Mouse (Mus musculus): ENCODE measurements at regions not wholly inside any gene's neighbourhood (a gene's known extent, or its start where the extent isn't known, plus 50 kb on each side); places are given as distances from the start of the nearest gene placed in this dataset.
A peak's percentile ranks its signal among the peaks of the same experiment; 100 is the strongest.

DNA sequence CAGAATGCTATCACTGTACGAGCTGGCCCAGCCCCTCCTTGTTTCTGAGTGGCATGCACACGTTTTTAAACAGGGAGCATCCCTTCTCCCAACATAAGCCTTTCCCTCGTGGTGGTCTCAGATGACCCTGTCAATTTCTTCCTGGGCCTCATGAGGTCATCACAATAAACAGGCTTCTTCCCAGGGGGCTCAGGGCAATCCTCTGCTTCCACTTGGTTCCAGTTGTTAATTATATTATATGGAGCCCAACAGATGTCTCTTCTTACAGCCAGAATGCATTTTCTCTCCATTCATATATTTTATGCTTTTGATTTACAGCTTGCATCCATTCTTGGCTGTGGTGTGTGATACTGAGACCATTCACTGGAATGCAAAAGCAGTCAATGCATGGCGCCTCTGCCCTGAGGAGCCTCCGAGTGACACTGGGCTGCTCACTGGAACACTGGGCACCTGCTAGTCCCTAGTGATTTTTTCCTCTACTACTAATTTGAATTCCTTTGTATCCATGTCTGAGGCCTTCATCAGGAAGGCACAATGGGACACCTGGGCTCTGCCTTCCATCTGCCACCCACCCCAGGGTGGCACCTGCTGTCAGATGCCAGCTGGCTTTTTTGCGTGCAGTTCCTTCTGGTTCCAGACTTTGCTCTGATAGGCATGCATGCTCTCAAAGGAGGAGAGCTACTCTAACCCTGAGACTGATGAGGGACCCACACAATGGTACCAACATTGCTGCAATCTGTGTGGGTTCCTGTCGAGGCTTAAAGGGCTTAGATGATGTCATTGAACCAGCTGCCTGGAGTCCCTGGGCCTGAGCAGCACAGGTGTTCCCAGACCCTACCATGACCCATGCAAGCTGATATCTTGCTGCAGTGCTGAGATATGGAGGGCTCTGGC lies 528.8 kb upstream of the Mgmt start:
- Histone ChIP-seq H3K4me2 (ENCODE audit: low read length) (no peak overlapping the region), H3K9me3 (ENCODE audit: control insufficient read depth, low read length) (no peaks in the 10 kb centered on the region), H3K4me3 (replicated peaks; ENCODE audit: low read length) (no peak overlapping the region), H3K27ac (ENCODE audit: low read length) (no peak overlapping the region), H3K27me3 (replicated peaks; ENCODE audit: control insufficient read depth, insufficient read depth, low read length) (no peaks in the 10 kb centered on the region), H3K36me3 (ENCODE audit: control insufficient read depth, insufficient read depth) (no peaks in the 10 kb centered on the region), H3K4me1 (replicated peaks; ENCODE audit: control insufficient read depth, insufficient read depth, low read length) (peaks cover 4% of the 10 kb centered on the region), H3K9ac (replicated peaks; ENCODE audit: low read depth, low read length) (no peak overlapping the region)
- 46% methylated on average over 7 of the region's 7 CpGs for WGBS
- ATAC-seq, result peak; percentile 49; the same call in 1 of the 2 replicates

DNA sequence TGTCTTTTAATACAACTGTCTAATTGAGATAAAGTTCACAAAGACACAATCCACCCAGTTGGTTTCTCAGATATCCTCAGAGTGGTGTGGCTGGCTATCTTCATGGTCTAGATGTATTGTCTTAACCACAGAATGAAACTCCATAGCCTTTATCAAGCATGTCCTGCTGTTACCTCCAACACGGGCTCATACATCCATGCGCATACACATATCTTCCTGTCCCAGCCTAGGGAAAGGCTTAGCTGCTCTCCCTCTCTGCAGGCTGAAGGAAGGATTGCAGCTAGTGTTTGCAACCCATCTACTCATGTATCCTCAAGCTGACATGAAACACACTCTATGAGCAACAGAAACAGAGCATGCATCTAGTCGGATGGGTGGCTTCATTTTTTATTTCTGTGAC lies 517.2 kb upstream of the Mgmt start:
- no peaks in the 10 kb centered on the region for H3K4me1 ChIP-seq (replicated peaks; ENCODE audit: control insufficient read depth, insufficient read depth, low read length)
- no peak overlapping the region for H3K27ac ChIP-seq (ENCODE audit: low read length)
- no peaks in the 10 kb centered on the region for H3K9me3 ChIP-seq (ENCODE audit: control insufficient read depth, low read length)
- no peak overlapping the region for H3K4me3 ChIP-seq (replicated peaks; ENCODE audit: low read length)
- H3K36me3 ChIP-seq (ENCODE audit: control insufficient read depth, insufficient read depth), result no peaks in the 10 kb centered on the region
- no peak for ATAC-seq
- no peak overlapping the region for H3K9ac ChIP-seq (replicated peaks; ENCODE audit: low read depth, low read length)
- H3K4me2 ChIP-seq (ENCODE audit: low read length), result no peak overlapping the region
- 91% methylated on average over 3 of the region's 3 CpGs for WGBS
- no peaks in the 10 kb centered on the region for H3K27me3 ChIP-seq (replicated peaks; ENCODE audit: control insufficient read depth, insufficient read depth, low read length)

DNA sequence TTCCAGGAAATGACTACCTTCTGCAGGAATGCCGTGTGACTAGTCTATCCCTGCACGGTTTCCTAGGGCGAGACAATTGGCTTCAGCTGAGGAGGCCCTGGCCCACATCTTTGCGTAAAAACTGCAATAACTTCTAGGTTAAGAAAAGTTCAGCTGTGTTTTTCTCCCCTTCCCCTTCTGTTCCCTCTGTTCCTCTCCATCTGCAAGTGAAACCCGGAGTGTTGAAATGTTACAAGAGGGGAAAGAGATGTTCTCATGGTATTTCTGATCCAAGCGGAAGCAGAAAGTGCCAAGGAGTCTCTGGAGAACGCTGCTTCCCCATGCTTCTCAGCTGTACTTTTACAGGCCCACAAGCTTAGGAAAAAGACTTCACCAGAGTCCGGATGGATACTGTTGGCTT lies 516.7 kb upstream of the Mgmt start:
- no peak overlapping the region for H3K27ac ChIP-seq (ENCODE audit: low read length)
- H3K9me3 ChIP-seq (ENCODE audit: control insufficient read depth, low read length), result no peaks in the 10 kb centered on the region
- WGBS, result 82% methylated on average over 8 of the region's 8 CpGs
- H3K4me1 ChIP-seq (replicated peaks; ENCODE audit: control insufficient read depth, insufficient read depth, low read length), result no peaks in the 10 kb centered on the region
- H3K4me3 ChIP-seq (replicated peaks; ENCODE audit: low read length), result no peak overlapping the region
- ATAC-seq, result no peak
- no peaks in the 10 kb centered on the region for H3K36me3 ChIP-seq (ENCODE audit: control insufficient read depth, insufficient read depth)
- no peak overlapping the region for H3K4me2 ChIP-seq (ENCODE audit: low read length)
- H3K27me3 ChIP-seq (replicated peaks; ENCODE audit: control insufficient read depth, insufficient read depth, low read length), result no peaks in the 10 kb centered on the region
- H3K9ac ChIP-seq (replicated peaks; ENCODE audit: low read depth, low read length), result no peak overlapping the region

- Histone ChIP-seq H3K36me3 (ENCODE audit: control insufficient read depth, insufficient read depth) (no peaks in the 10 kb centered on the region), H3K4me2 (ENCODE audit: low read length) (no peak overlapping the region), H3K9me3 (ENCODE audit: control insufficient read depth, low read length) (no peaks in the 10 kb centered on the region), H3K27me3 (replicated peaks; ENCODE audit: control insufficient read depth, insufficient read depth, low read length) (no peaks in the 10 kb centered on the region), H3K27ac (ENCODE audit: low read length) (no peak overlapping the region), H3K4me3 (replicated peaks; ENCODE audit: low read length) (no peak overlapping the region), H3K4me1 (replicated peaks; ENCODE audit: control insufficient read depth, insufficient read depth, low read length) (no peaks in the 10 kb centered on the region), H3K9ac (replicated peaks; ENCODE audit: low read depth, low read length) (no peak overlapping the region)
- no peak for ATAC-seq
- 81% methylated on average over 4 of the region's 4 CpGs for WGBS
These were observed 516.1 kb upstream of the Mgmt start for GRCm38 (mm10) chr7:136378321-136378720.

- ATAC-seq, result no peak
- 35% methylated on average over 7 of the region's 7 CpGs for WGBS
- no peaks in the 10 kb centered on the region for H3K36me3 ChIP-seq (ENCODE audit: control insufficient read depth, insufficient read depth)
- H3K4me1 ChIP-seq (replicated peaks; ENCODE audit: control insufficient read depth, insufficient read depth, low read length), result no peaks in the 10 kb centered on the region
- no peak overlapping the region for H3K4me3 ChIP-seq (replicated peaks; ENCODE audit: low read length)
- H3K27me3 ChIP-seq (replicated peaks; ENCODE audit: control insufficient read depth, insufficient read depth, low read length), result no peaks in the 10 kb centered on the region
- H3K27ac ChIP-seq (ENCODE audit: low read length), result no peak overlapping the region
- H3K9ac ChIP-seq (replicated peaks; ENCODE audit: low read depth, low read length), result no peak overlapping the region
- H3K4me2 ChIP-seq (ENCODE audit: low read length), result no peak overlapping the region
- no peaks in the 10 kb centered on the region for H3K9me3 ChIP-seq (ENCODE audit: control insufficient read depth, low read length)
These were observed 515.1 kb upstream of the Mgmt start for GRCm38 (mm10) chr7:136379319-136379718.

- Histone ChIP-seq H3K27me3 (replicated peaks; ENCODE audit: control insufficient read depth, insufficient read depth, low read length) (no peaks in the 10 kb centered on the region), H3K9me3 (ENCODE audit: control insufficient read depth, low read length) (no peaks in the 10 kb centered on the region), H3K4me2 (ENCODE audit: low read length) (no peak overlapping the region), H3K4me1 (replicated peaks; ENCODE audit: control insufficient read depth, insufficient read depth, low read length) (no peaks in the 10 kb centered on the region), H3K9ac (replicated peaks; ENCODE audit: low read depth, low read length) (no peak overlapping the region), H3K27ac (ENCODE audit: low read length) (no peak overlapping the region), H3K4me3 (replicated peaks; ENCODE audit: low read length) (no peak overlapping the region), H3K36me3 (ENCODE audit: control insufficient read depth, insufficient read depth) (no peaks in the 10 kb centered on the region)
- 77% methylated on average over 3 of the region's 3 CpGs for WGBS
- ATAC-seq, result no peak
These were observed 514.7 kb upstream of the Mgmt start for GRCm38 (mm10) chr7:136379741-136380140.

DNA sequence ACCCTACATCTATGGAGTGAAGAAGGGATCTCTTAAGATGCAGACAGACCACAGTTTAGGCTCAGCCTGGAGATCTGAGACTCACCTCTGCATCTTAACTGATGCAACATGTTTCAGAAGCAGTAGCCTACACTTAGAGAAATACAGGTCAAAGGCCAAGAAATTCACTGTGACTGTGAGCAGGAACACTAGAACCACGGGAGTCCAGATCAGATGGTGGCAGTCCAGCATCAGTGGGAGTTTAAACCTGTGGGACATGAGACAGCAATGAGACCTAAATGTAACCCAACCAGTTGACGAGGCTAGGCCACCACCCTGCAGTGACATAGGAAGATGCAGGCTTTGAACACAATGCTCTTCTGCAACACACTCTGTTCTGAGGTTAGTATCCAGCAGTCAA lies 511.1 kb upstream of the Mgmt start:
- no peaks in the 10 kb centered on the region for H3K9me3 ChIP-seq (ENCODE audit: control insufficient read depth, low read length)
- ATAC-seq, result no peak
- no peaks in the 10 kb centered on the region for H3K36me3 ChIP-seq (ENCODE audit: control insufficient read depth, insufficient read depth)
- WGBS, result 91% methylated on average over 2 of the region's 2 CpGs
- no peak overlapping the region for H3K4me2 ChIP-seq (ENCODE audit: low read length)
- H3K27ac ChIP-seq (ENCODE audit: low read length), result no peak overlapping the region
- H3K9ac ChIP-seq (replicated peaks; ENCODE audit: low read depth, low read length), result no peak overlapping the region
- no peaks in the 10 kb centered on the region for H3K27me3 ChIP-seq (replicated peaks; ENCODE audit: control insufficient read depth, insufficient read depth, low read length)
- no peak overlapping the region for H3K4me3 ChIP-seq (replicated peaks; ENCODE audit: low read length)
- H3K4me1 ChIP-seq (replicated peaks; ENCODE audit: control insufficient read depth, insufficient read depth, low read length), result no peaks in the 10 kb centered on the region

DNA sequence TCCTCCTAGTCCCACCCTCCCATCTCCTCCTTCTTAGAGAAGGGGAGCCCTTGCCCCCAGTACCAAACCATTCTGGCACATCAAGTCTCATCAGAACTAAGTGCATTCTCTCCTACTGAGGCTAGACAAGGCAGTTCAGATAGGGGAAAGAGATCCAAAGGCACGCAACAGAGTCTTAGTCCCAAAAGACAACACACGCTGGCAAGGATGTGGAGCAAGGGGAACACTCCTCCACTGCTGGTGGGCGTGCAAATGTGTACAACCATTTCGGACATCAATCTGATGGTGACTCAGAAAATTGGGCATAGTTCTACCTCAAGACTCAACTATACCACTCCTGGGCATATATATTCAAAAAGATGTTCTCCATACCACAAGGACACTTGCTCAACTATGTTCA lies 506.7 kb upstream of the Mgmt start:
- Histone ChIP-seq H3K4me3 (replicated peaks; ENCODE audit: low read length) (no peak overlapping the region), H3K27ac (ENCODE audit: low read length) (no peak overlapping the region), H3K4me2 (ENCODE audit: low read length) (no peak overlapping the region), H3K36me3 (ENCODE audit: control insufficient read depth, insufficient read depth) (no peaks in the 10 kb centered on the region), H3K27me3 (replicated peaks; ENCODE audit: control insufficient read depth, insufficient read depth, low read length) (no peaks in the 10 kb centered on the region), H3K4me1 (replicated peaks; ENCODE audit: control insufficient read depth, insufficient read depth, low read length) (no peaks in the 10 kb centered on the region), H3K9me3 (ENCODE audit: control insufficient read depth, low read length) (no peaks in the 10 kb centered on the region), H3K9ac (replicated peaks; ENCODE audit: low read depth, low read length) (no peak overlapping the region)
- no peak for ATAC-seq
- 93% methylated on average over 4 of the region's 4 CpGs for WGBS

- WGBS, result 50% methylated on average over 8 of the region's 8 CpGs
- no peak overlapping the region for H3K4me2 ChIP-seq (ENCODE audit: low read length)
These were observed 504.3 kb upstream of the Mgmt start for GRCm38 (mm10) chr7:136390066-136390465.

More at GRCm38 (mm10) chr7:136390066-136390465, 504.3 kb upstream of the Mgmt start:
- no peaks in the 10 kb centered on the region for H3K36me3 ChIP-seq (ENCODE audit: control insufficient read depth, insufficient read depth)
- no peaks in the 10 kb centered on the region for H3K9me3 ChIP-seq (ENCODE audit: control insufficient read depth, low read length)
- no peak overlapping the region for H3K27ac ChIP-seq (ENCODE audit: low read length)
- no peak overlapping the region for H3K9ac ChIP-seq (replicated peaks; ENCODE audit: low read depth, low read length)
- no peak overlapping the region for H3K4me3 ChIP-seq (replicated peaks; ENCODE audit: low read length)
- ATAC-seq, result no peak
- H3K4me1 ChIP-seq (replicated peaks; ENCODE audit: control insufficient read depth, insufficient read depth, low read length), result 0 out of 2 replicates have a peak, but pooled peaks cover 2% of the 10 kb centered on the region
- no peaks in the 10 kb centered on the region for H3K27me3 ChIP-seq (replicated peaks; ENCODE audit: control insufficient read depth, insufficient read depth, low read length)
